Mouse (Mus musculus): Measurements from ENCODE around the gene Gm20479. TPM values are rescaled to one million over a fixed set of nuclear protein-coding genes. Genes with fewer than 3 reads are reported as not detected.

The Gm20479 gene
- total RNA-seq, 2 experiments from 2014 or later = not detected

DNA sequence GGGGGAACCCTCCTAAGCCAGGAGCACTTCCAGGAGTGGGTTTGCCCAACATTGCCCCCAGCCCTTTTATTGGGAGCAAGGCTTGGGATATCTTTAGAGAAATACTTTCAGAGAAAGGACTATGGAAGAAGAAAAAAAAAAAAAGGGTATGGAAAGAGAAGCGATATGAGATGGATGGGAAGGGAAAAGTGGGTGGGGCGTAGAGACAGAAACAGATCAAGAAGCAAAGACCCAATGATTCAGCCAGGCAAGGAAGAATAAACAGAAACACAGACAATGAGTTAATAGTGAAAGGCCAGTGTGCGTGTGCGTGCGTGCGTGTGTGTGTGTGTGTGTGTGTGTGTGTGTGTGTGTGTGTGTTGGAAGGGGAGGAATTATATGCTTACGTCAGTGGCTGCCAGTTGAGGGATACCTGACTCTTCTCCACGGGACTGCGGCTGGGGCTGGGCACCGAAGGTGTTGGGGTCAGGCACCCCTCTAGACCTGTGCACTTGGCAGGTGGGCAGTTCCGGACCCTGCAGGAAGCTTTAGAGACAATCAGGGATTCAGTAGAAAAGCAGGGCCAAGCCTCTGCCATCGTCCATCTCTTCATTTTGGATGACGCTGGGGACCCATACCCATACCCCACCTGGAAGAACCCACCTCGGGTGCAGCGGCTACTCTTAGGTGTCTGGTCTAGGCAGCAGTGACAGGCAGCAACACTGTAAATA, 22.1 kb downstream of the Gm20479 start:
- DNase-seq (ENCODE audit: low spot score in 2 of 2) = no peak

DNA sequence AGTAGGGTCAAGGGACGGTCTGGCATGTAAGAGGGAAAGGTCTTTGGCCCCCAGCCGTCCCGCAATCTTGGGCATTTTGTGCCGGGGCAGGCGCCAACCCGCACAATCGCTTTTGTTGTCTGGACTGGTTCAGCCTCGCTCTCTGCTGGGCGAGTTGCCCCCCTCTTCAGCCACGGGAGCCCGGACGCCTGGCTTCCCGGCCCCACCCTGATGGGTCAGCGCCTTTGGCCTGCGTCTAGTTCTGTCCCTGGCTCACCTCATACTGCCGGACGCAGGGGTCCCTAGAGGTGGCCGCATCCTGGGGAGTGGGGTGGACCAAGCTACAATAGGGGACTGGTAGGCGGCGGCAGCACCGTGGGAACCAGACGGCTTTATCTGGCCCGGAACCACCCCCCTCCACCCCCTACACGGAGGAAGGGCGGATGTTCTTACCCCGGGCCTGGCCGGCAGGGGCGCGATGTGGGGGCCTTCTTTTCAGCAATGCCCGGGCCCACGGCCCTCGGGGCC, 22.8 kb downstream of the Gm20479 start:
- DNase-seq (ENCODE audit: low spot score in 2 of 2) = no peak

DNA sequence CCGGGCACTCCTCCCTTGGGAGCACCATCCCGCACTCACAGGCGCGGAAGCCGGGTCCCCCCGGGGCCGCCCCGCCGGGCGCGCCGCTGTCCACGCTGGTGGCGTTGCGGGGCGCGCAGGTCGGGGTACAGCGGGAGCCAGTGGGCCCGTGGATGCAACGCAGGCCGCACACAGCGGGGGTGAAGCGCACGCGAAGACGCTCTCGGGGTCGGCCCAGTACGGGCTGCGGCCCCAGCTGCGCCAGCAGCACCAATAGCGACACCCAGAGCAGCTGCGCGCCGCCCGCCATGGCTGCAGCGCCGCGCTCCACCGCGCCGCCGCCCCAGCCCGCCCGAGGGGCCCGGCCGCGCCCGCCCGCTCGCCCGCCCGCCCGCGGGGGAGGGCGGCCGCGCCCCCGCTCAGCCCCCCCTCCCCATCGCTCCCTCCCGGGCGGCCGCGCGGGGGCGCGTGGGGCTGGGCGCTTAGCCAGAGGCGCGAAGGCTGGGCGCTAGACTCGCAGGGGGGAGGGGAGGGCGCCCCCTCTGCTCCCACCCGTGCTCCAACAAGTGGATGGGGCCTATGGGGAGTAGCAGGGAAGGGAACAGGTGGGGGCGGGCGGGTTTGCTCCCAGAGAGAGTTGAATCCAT, 23.8 kb downstream of the Gm20479 start:
- DNase-seq (ENCODE audit: low spot score in 2 of 2) = no peak

DNA sequence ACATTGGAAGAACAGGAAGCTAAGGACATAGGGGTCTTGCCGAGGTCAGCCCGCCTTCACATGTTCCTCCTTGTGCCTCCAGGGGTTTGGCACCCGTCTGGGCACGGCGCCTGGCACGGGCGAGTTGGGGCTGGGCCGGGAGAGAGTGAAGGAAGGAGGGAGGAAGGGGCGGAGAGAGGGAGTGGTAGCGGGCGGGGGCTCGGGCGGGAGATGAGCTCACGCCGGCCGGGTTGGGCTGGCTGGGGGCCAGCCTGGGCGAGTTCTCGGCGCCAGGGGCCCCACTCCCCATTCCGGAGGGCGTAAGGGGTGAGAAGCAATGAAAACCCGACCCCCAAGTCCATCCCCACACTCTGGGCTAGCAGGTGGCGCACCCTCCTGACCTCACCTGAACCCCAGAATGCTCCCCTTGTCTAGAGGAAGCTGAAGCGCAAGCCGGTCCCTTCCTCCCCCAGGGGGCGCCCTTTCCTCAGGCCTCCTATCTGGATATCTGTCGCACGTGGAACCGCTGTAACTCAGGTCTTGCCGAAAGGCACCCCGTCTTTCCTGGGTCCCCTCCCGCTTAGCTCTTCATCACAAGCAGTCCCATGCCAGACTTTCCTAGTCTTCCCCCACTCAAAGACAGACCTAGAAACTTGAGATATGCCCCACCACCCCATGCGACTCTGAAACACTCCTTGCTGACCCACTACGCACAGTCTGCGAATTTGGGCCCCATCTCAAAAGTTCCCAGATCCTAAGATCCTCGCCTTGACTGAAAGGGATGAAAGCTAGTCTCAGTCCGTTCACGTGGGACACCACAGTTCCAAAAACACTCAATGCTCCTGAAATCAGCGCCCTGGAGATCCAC, 24.6 kb downstream of the Gm20479 start:
- DNase-seq (ENCODE audit: low spot score in 2 of 2) = peak; percentile 63 to 77

DNA sequence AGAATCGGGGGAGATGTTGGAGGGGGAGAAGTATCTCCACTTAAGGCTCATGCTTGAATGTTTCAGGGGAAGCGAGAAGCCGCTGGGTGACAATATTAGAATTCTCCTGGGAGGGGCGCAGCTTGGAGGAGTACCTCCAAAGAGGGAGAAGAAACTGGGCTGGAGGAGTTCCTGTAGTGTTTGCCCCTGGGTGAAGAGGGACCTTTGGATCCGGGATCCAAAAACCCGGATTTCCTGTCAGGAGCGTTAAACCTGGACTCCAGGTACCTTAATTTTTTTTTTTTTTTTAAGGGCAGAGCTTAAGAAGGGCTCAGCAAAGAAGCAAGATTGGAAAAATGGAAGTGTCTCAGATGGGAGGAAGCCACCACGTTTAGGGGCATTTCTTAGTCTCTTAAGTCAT, 25.4 kb downstream of the Gm20479 start:
- no peak for DNase-seq (ENCODE audit: low spot score in 2 of 2)

DNA sequence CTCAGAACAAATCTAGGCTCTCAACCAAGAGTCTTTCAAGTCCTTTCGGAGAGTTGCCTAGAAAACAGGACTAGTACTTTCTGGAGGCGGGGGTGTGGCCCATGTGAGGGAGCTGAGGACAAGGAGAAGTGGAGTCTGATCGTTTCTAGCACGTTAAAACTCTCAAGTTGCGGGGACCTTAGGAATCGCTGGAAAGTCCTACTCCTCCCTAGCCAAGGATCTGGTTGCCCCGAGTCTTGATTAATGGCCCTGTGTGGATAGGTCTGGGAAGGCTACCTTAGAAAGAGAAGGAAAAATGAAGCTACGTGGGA, 25.7 kb downstream of the Gm20479 start:
- DNase-seq (ENCODE audit: low spot score in 2 of 2) = no peak

DNA sequence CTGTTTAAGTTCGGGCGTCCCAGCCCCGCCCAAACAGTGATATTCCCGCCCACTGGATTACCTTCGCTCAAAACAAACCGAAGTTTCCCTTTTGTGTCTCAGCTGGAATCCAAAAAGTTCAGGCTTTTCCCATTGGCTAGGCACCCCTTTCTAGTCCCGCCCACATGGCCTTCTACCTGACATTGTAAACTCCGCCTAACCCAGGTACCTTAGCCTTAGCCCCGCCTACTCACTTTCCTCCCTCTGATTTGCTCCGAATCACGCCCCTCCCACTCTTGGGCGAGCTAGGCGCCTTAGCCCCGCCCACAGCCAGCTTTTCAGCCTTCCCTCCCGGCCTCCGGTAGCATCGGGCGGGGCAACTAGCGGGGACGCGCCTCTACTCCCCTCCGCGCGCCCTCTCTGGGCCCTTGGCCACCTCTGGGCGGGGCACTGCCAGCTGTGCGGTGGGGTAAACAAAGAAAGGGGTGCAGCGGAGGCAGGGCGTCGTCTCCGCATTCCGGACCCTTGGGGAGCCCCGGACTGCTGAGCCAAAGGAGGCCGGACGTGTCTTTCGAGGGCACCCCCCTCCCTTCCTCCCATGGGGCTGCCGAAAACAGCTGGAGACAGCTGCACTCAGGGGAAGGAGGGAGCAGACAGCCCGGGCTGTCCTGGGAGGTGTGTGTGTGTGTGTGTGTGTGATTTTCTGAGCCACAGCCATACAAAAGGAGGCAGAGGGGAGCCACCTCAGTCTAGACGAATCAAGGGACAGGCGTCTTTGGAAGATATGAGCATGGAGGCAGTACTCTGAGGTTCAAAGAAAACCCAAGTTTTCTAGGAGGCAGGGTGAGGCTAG, 26.3 kb downstream of the Gm20479 start:
- DNase-seq (ENCODE audit: low spot score in 2 of 2) = no peak

DNA sequence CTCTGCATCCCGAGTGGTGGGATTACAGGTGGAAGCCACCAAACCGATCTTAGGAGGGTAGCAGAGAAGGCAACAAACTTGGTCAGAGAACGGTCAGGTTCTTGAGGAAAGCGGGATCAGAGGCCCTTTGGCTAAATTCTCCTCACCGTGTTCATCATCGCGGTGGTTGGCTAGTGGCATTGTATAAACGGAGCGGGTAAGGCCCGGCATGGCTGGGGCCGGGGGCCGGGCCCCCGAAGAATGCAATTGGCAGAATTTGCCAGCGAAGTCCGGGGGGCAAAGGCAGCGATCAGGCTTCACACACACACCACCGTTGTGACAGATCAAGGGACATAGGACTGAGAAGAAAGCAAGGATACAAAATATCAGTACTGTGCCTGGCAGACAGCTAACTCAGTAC, 27.2 kb downstream of the Gm20479 start:
- no peak for DNase-seq (ENCODE audit: low spot score in 2 of 2)

DNA sequence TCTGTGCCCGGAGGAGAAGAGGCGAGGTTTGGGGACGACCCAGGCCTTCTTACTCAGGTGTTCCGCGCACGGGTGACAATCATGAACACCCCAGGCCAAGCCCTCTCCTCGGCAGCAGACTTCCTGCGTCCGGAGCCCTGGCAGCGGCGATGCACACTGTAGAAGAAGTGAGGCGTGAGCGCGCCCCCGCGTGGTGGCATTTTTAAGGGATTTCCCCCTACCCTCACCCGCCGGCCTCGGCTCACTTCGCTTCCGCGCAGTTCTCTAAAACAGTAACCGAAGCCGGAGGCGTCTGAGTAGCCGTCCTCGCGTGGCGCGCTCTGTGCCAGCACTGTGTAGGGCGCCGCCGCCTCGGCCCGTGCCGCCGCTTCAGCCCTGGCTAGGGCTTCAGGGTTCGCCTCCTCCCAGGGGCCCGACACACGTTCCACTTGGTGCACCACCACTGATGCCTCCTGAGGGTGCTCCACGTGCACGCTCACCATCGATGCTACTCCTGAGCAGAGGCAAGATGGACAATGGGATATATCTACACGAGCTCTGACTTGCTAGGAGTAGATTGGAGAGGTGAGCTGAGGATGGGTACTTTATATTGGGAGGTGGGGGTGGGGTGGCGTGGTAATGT, 27.8 kb downstream of the Gm20479 start:
- peak; percentile 60 to 83 for DNase-seq (ENCODE audit: low spot score in 2 of 2)

DNA sequence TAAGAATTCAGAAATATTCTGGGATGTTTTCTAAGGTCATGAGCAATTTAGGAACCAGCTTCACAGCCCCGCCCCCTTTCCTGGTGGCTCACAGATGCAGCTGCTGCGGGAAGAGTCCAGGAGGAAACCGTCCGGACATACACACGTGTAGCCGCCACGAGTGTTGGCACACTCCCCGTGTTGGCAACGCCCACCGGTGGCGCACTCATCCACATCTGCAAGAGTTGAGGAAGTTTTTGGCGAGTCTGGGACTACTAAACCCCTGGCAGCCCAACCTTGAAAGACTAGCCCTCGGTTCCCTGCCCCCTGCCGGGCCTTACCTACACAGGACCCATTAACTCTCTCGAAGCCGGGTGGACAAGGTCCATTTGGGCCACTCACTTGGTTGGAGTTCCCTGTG, 28.6 kb downstream of the Gm20479 start:
- DNase-seq (ENCODE audit: low spot score in 2 of 2) = no peak

DNA sequence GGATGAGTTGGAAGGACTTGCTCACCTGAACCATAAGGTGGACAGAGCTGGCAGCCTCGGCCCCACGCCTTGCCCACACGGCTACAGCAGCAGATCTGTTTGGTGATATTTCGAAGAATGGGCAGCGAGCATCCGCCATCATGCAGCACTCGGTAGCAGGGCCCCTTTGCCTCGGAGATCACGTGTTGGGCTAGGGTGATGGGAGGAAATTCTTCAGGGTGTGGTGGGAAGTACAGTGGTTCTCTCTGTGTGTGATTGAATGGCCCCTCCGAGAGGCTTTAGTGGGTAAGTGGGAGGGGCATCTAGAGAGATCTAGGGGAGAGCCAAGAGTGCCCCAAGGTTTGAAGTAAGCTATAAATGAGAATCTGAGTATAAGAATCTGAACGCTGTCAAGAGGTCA, 29.1 kb downstream of the Gm20479 start:
- no peak for DNase-seq (ENCODE audit: low spot score in 2 of 2)

DNA sequence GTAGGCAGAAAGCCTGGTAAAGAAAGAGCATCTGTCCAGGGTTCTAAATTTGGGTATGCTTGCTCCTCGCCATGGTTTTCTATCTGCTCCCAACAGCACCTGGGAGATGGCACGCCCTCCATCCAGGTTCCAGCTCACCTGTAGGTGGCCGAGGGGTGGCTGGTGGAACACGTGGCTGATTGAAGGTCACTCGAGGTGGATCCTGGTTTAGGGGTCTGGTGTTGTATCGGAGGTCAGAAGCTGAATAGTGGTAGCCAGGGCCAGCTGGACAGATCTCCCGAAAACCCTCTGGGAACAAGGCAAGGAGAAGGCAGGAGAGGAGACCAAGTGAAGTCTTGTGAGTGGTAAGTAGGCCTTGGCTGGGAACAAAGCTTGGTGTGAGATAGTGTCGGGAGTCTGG, 29.7 kb downstream of the Gm20479 start:
- no peak for DNase-seq (ENCODE audit: low spot score in 2 of 2)

DNA sequence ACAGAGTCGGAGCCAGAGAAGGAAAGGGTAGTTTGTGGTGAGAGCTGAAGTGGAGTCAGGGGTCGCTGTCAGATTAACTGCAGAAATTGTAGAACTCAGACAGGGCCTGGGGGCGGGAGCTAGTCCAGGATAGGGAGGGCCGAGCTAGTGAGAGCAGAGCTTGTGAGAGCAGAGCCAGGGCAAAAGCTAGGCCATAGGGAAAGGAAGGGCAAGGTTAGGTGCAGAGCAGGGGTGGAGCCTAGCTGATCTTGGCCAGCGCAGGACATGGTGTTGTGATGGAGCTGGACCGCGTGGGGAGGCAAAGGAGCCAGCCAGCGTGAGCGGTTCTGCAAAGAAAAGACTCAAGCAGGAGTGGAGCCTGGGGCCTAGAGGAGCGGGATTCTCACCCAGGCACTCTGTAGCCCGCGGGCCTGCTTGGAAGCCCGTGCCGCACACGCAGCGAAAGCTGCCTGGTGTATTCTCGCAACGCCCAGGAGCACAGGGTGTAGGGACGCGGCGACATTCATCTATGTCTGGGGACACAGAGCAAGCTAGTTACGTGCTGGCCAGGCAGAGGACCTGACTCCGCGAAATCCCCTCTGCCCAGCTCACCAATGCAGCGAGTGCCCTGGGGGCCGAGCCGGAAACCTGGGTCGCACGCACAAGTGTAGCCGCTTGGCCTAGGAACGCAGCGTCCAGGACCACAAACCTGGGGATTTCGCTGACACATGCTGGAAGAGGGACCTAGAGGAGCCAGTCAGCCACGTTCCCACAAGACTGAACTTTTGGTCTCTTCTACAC, 30.9 kb downstream of the Gm20479 start:
- no peak for DNase-seq (ENCODE audit: low spot score in 2 of 2)

DNA sequence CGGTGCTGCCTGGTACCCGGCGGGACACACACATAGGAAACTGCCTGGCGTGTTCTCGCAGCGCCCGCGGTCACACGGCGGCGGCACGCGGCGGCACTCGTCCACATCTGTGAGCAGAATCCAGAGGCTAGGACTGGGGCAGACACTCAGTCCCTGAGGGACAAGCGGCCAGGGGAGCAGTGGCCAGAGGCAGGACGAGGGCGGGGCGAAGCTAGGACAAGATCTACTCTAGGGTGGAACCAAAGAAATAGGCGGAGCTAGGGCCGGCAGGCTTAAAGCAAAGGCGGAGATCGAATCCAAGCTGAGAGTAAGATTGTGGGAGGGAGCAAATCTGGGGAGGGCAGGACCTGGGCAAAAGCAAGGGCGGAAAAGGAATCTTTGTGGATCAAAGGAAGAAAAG, 31.5 kb downstream of the Gm20479 start:
- no peak for DNase-seq (ENCODE audit: low spot score in 2 of 2)

DNA sequence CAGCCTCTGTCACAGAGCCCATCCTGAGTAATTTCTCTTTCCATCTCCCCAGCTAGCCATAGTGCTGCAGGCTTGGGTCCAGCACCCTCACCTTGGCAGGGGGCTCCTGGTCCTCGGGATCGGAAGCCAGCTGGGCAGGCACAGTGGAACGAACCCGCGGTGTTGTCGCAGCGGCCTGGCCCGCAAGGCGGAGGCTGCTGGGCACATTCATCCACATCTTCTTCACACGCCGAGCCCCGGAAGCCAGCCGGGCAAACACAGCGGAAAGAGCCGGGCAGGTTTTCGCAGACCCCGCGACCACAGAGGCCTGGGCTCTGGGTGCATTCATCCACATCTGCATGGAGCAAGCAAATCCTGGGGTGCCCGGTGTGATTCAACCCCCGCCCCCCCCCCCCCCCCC, 32.3 kb downstream of the Gm20479 start:
- no peak for DNase-seq (ENCODE audit: low spot score in 2 of 2)

DNA sequence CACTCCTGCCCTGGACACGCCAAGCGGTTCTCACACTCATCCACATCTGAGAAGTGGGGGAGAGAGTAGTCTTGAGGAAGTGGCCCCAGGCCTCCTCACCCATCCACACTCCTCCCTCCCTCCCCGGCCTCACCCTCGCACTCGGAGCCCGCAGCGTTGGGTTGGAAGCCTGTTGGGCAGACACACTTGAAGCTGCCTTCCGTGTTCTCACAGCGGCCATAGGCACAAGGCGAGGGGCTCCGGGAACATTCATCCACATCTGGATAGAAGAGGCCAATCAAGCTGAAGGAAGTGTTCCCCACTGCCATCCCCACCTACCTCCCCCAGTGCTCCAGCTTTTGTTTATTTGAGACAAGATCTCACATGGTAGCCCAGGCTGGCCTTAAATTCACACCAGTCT, 33.1 kb downstream of the Gm20479 start:
- DNase-seq (ENCODE audit: low spot score in 2 of 2) = no peak

DNA sequence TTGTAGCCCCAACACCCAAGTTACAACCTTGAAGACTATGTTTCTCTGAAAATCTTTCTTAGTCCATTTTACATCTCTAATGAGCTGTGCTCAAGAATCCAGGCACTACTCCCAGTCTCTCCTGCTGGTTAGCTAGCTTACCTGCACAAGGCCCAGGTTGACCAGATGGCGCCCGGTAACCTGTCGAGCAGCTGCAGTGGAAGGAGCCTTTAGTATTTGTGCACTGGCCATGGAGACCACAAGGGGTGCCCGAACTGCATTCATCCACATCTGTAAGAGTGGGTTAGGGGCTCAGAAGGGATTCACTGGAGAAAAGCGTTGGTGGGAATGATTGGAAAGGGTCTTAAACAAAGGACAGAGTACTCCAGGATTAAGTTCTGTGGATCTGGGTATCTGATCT, 34.2 kb downstream of the Gm20479 start:
- DNase-seq (ENCODE audit: low spot score in 2 of 2) = no peak

DNA sequence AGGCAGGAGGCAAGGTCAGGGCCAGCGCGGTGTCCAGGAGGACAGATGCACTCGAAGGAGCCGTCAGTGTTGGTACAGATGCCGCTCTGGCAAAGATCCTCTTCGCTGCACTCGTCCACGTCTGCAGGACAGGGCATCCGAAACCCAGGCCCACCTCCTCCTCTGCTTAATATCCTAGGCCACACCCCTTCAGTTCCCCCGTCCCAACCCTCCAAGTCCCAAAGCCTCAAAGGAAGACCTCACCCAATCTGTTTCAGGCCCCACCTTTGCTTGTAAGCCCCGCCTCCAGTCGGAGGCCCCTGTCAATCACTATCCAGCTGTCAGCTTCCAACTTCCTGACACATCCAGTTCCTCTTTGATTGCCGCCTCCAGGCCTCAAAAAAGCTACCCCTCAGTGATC, 34.9 kb downstream of the Gm20479 start:
- DNase-seq (ENCODE audit: low spot score in 2 of 2) = no peak

DNA sequence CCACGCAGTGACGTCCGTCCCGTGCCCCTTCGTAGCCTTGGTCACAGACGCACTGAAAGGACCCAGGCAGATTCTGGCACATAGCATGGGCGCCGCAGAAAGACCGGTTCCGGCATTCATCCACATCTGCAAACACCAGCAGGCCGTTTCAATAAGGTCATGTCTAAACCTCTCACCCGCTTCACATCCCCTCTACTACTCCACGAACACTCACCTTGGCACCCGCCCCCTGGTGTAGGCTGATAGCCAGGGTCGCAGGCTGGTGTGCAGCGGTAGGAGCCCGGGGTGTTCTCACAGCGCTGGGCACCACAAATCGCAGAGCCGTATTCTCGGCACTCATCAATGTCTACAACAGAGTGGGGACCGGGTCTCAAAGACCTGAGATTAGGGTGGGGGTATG, 37.8 kb downstream of the Gm20479 start:
- no peak for DNase-seq (ENCODE audit: low spot score in 2 of 2)

DNA sequence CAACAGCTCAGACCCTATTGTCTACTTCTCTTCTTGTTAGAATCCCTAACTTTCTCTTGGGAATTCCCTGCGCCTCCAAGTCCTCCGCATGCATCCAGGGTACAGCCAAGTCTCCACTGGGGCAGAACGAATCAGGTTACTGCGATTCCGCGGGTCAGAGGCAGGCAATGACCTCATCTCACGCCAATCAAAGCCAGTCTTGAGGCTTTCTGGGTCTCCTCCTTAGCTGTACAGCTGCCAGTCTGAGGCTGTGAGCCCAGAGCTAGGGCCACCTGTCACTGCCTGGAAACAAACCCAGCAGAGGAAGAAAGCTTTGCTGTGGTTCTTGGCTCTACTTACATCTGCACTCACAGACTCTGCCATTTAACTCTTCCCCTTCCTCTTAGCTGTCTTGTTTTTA, 41.3 kb downstream of the Gm20479 start:
- DNase-seq (ENCODE audit: low spot score in 2 of 2) = no peak
